Comparison of ENCODE assay signal across 9 mouse cellular contexts in the genomic region with DNA sequence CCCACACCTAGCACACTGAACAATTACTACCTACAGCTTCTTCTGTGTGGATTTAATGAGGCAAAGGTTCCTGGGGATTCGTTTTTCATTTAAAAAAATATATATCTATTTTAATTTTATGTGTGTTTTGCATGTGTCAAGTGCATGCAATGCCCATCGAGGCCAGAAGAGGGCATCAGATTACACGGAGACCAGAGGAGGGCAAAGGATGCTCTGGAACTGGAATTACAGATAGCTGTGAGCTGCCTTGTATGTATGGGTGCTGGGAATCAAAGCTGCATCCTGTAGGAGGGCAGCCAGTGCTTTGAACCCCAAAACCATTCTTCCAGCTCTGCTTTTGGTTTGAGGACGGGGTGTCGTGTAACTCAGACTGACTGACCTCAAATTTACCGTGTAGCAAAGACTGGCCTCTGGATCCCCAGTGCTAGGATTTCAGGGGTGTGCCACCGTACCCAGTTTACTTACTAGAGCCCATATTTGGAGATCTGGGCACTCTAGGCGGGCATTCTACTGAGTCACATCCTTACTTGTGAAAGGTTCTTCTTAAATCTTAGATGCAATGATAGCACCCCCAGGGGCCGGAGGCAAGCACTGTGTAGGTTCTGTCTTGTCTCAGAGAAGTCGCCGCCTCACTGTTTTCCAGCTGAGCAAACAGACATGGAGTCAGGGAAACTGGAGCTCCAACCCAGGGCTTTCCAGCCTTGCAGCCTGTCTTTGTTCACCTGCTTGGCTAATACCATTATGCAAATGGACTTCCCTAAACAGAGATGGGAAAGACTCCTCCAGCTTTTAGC.
DNase-seq lines count a peak whose midpoint lies in the region; ATAC-seq lines count a peak whose summit lies in the region.
"Had no signal": no experiment of that assay in that cellular context is flagged by ENCODE, and none has a peak within 500 bp of the region (broad histone marks: within the 10 kb centered on the region; RNA-seq: fewer than 3 reads in every experiment).

No protein-coding gene starts in this region.

- no peak overlapping the region for H3K27ac ChIP-seq in kidney, embryonic 15.5 days
- no peak overlapping the region for H3K27ac ChIP-seq in liver, embryonic 11.5 days (ENCODE audit: low read depth, low read length)
- H3K27ac ChIP-seq in neural tube, embryonic 12.5 days: no peak overlapping the region

- H3K4me3 ChIP-seq in kidney, embryonic 15.5 days (replicated peaks): peak overlapping the region; percentile 25; the same call in 1 of the 2 replicates
- no peak overlapping the region for H3K4me3 ChIP-seq in liver, embryonic 11.5 days (ENCODE audit: low read depth, low read length)
- H3K4me3 ChIP-seq in neural tube, embryonic 12.5 days: no peak overlapping the region
- H3K4me3 ChIP-seq: erythroblast, embryonic 14.5 days had no signal

- peaks cover 36% of the 10 kb centered on the region for H3K27me3 ChIP-seq in kidney, embryonic 15.5 days
- H3K27me3 ChIP-seq in liver, embryonic 11.5 days (replicated peaks; ENCODE audit: control insufficient read depth, insufficient read depth, low read length): peaks cover 17% of the 10 kb centered on the region
- no peaks in the 10 kb centered on the region for H3K27me3 ChIP-seq in neural tube, embryonic 12.5 days (replicated peaks)

- H3K9me3 ChIP-seq in kidney, embryonic 15.5 days (replicated peaks): no peaks in the 10 kb centered on the region
- H3K9me3 ChIP-seq in liver, embryonic 11.5 days (ENCODE audit: control insufficient read depth, low read length): no peaks in the 10 kb centered on the region
- H3K9me3 ChIP-seq in neural tube, embryonic 12.5 days: no peaks in the 10 kb centered on the region

- 11% methylated on average over 11 of the region's 11 CpGs for WGBS in kidney, embryonic 15.5 days
- 11% methylated on average over 11 of the region's 11 CpGs for WGBS in liver, embryonic 11.5 days
- 15% methylated on average over 11 of the region's 11 CpGs for WGBS in neural tube, embryonic 12.5 days

- peaks cover 25% of the 10 kb centered on the region for H3K4me1 ChIP-seq in kidney, embryonic 15.5 days
- peaks cover 4% of the 10 kb centered on the region; the same call in 1 of the 2 replicates for H3K4me1 ChIP-seq in liver, embryonic 11.5 days (replicated peaks; ENCODE audit: control insufficient read depth, insufficient read depth, low read length)
- peaks cover 16% of the 10 kb centered on the region; the same call in 1 of the 2 replicates for H3K4me1 ChIP-seq in neural tube, embryonic 12.5 days

- no peak overlapping the region for H3K9ac ChIP-seq in kidney, embryonic 15.5 days
- H3K9ac ChIP-seq in liver, embryonic 11.5 days (ENCODE audit: low read depth, low read length): no peak overlapping the region
- 0 out of 2 replicates have a peak overlapping the region, but pooled peaks have one; percentile 33 for H3K9ac ChIP-seq in neural tube, embryonic 12.5 days

- H3K4me2 ChIP-seq in kidney, embryonic 15.5 days: peak overlapping the region; percentile 58
- 0 out of 2 replicates have a peak overlapping the region, but pooled peaks have one; percentile 12 for H3K4me2 ChIP-seq in liver, embryonic 11.5 days
- peak overlapping the region; percentile 51 for H3K4me2 ChIP-seq in neural tube, embryonic 12.5 days (replicated peaks)

- H3K36me3 ChIP-seq in kidney, embryonic 15.5 days: no peaks in the 10 kb centered on the region
- H3K36me3 ChIP-seq in liver, embryonic 11.5 days (ENCODE audit: control insufficient read depth, insufficient read depth, low read length): no peaks in the 10 kb centered on the region
- H3K36me3 ChIP-seq in neural tube, embryonic 12.5 days: no peaks in the 10 kb centered on the region

- no peak; the same call in 1 of the 2 replicates for ATAC-seq in kidney, embryonic 15.5 days (replicated peaks; ENCODE audit: low FRiP score)
- ATAC-seq in liver, embryonic 11.5 days (replicated peaks; ENCODE audit: low FRiP score): no peak
- no peak for ATAC-seq in neural tube, embryonic 12.5 days (ENCODE audit: low FRiP score, low read depth)

- DNase-seq in 416B (ENCODE audit: low read depth): peak; percentile 84
- peak; percentile 58 for DNase-seq in MEL-GATA-1-ER (ENCODE audit: extremely low read depth, low read depth)
- DNase-seq in cerebellum, postnatal 36 days: peak; percentile 65 to 77
- DNase-seq in heart, adult 8-10 months (ENCODE audit: low spot score): peak; percentile 22
- peak; percentile 54 for DNase-seq in liver, embryonic 11.5 days (ENCODE audit: low spot score)
- DNase-seq in thymus, postnatal 36 days: peak; percentile 49 to 62

Comparison
In these comparisons a context has a peak if more than half of its experiments do, and no peak if none do; other contexts are left out.
1. DNase-seq: peak in every context shown above with its lines; median percentile 84 in 416B; 71 in cerebellum, postnatal 36 days; 58 in MEL-GATA-1-ER; 56 in thymus, postnatal 36 days; 54 in liver, embryonic 11.5 days; 22 in heart, adult 8-10 months.